Mouse (Mus musculus) urinary bladder, postnatal 14 days (tissue): Measurements from ENCODE around the gene Pwp2.
"Not testable (repeated sequence)": the region's sequence is repeated elsewhere in the genome, so short reads cannot be mapped to it uniquely, and the experiment has no call there.

ENCODE experiments used
- DNase-seq: peaks from one replicate; pipeline ENCODE4 v3.0.0; 2021; ENCODE audit warnings: low spot score

The Pwp2 gene

GRCm38 (mm10) chr10:78184531-78185380 is at the start of gene Pwp2:
Pwp2 (minus strand) TSS chr10:78185149.
- peak; percentile 89 for DNase-seq

- peak; percentile 32 for DNase-seq
Measured at GRCm38 (mm10) chr10:78233756-78234155, 48.8 kb upstream of the Pwp2 start.

- no peak for DNase-seq
Measured at GRCm38 (mm10) chr10:78233161-78233560, 48.2 kb upstream of the Pwp2 start.

- no peak for DNase-seq
Measured at GRCm38 (mm10) chr10:78232301-78232980, 47.5 kb upstream of the Pwp2 start.

DNA sequence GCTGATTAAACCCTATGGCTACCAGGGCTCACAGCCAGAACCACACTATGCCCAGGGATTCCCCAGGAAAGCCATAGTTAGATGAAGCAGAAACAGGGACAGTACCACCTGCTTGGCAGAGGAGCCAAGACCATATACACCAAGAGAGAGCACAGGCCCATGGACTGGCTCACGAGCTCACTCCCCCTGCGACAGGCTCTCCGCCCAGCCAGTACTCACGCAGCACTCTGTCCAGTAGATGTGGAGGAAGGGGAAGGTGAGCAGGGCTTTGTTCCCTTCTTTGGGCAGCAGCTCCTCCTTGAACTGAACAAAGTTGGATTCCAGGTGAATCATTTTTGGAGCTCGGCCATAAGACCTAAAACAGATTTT is 43.6 kb upstream of the Pwp2 start:
- no peak for DNase-seq

DNA sequence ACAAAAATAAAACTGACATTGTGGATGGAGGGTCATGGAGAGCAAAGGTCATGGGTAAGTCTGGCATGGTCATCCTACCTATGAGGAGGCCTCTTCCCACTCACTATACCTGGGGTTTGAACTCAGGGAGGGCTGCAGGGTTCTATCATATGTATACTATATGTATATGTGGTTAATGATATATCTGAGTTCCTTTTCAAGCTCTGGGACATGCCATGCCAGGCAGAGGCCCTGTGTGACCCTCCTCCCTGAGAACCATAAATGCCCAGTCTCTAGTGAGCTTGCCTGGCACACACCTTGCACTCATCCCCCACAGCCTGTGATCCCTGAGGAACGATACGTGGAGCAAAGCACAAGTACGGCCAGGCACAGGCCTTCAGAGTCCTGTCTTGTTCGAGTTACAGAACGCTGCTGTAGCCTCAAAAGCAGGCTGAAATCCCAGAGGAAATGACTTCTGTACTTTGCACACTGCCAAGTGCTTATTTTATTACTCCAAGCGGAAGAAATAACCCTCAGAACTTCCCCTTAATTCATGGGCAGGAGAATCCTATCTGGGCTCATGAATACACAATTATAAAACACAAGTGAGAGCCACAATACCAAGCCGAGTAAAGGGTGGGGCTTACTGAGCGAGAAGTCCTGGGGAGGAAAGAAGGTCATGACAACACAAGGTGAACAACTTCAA is 43.1 kb upstream of the Pwp2 start:
- DNase-seq = no peak

DNA sequence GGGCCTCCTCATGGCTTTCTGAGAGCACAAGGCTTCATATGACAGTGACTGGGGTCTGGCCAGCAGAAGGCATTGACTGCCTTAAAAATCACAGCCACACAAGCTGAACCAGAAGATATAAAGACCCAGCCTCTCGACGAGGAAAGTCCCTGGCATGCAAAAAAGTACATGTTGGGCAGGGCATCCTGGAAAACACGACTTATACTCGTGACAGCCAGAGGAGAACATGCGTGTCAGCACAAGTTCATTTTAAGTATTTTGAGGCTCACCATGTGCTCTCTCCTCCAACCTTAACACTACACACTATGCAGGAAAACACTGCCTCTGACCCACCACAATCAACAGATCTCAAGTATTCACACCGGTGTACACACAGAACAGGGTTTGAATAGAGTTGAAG is 39.2 kb upstream of the Pwp2 start:
- no peak for DNase-seq

GRCm38 (mm10) chr10:78222908-78223307 is 38.0 kb upstream of the Pwp2 start:
- no peak for DNase-seq

DNA sequence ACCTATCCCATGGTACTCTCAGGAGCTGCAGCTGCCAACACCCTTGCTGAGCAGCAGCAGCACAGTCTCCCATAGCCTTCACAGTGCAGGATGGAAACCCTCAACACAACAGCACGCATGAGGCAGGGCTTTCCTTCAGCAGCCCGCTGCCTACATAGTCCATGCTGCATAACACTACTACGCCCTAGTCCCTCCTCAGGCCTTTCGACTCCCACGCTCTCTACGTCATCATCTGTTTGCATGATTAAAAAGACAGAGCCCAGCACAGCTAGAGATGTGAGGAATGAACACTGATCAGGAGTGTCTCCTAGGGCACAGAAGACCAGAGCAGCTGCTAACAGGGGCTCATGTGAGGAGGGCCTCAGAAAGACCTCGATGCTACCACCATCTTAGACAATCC is 36.4 kb upstream of the Pwp2 start:
- DNase-seq = no peak

GRCm38 (mm10) chr10:78219528-78219927 is 34.6 kb upstream of the Pwp2 start:
- no peak for DNase-seq

DNA sequence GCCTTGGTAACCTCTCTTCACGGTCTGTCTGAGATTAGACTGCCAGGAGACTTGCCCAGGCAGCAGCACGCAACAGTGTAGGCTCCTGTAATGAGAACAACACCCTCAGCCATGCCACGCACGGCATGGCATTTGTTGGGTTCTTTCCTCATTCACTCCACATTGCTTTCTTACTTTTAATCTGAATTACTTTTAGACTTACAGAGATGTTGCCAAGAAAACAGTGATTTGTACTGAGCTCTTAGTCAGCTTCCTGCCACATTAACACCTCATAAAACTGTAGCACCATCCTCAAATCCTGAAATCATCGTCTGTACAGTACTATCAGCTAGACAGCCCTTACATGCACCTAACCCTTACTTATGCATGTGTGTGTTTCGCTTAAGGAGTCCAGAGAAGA is 33.6 kb upstream of the Pwp2 start:
- DNase-seq = no peak

DNA sequence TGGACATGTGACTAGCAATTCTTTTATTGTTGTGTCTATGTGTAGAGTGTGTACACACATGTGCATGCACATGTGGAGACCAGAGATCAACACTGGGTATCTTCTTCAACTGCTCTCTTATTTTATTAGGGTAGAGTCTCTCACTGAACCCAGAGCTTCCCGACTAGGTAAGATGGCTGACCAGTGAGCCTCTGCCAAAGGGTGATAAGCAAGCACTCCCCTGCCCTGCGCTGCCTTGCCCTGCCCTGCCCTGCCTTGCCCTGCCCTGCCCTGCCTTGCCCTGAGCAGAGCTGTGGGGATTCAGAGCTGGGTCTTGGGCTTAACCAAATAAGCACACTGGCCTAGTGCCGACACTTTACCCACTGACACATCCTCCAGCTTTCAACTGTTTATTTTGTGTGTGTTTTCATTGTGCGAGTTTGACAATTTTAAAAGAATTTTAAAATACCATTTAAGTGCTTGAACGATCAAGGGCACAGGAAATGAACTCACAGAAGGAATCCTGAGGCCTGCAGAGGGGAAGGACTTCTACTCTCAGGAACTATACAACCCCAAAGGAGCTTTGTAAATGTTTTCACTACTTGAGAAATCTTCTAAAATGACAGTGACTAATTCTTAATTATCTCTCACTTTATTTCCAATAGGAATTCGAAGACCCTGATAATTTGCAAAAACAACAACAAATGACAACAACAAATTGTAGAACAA is 31.6 kb upstream of the Pwp2 start:
- DNase-seq = no peak

DNA sequence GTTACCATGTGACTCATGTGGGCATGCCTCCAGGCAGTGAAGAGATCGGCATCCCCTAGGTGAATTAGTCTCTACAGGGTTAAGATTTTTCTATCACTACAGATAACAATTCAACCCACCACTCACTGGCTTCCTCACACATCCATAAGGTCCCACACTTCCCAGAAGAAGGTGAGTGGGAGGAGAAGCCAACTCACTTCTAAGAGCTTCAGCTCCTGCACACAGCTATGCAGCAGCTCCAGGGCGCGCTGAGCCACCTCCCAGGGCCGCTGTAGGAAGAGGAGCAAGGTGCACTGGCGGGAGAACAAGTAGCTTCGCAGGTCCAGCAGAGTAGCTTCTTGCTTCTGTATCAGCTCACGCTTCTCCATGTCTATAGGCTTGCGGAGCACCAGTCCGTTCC is 29.4 kb upstream of the Pwp2 start:
- no peak for DNase-seq

- no peak for DNase-seq
Measured at GRCm38 (mm10) chr10:78211311-78211710, 26.4 kb upstream of the Pwp2 start.

- no peak for DNase-seq
Measured at GRCm38 (mm10) chr10:78201182-78201581, 16.2 kb upstream of the Pwp2 start.

DNA sequence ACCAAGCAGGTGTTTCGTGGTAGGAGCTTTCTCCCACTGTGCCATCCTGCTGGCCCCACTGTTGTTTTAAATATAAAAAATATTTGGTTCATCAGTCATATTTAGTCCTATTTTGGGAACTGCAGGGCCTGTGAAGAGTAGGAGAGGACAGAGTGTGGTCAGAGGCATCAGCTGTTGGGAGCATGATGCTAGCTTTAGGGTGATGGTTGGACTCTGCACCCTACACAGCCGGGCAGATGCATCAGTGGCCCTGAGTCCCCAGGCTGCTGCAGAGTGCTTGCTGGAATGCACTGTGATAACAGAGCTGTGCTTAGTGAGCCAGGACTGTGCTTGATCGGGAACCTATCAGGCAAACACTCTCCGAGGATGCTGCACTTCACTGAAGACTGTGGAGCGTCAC is 8.0 kb upstream of the Pwp2 start:
- no peak for DNase-seq

DNA sequence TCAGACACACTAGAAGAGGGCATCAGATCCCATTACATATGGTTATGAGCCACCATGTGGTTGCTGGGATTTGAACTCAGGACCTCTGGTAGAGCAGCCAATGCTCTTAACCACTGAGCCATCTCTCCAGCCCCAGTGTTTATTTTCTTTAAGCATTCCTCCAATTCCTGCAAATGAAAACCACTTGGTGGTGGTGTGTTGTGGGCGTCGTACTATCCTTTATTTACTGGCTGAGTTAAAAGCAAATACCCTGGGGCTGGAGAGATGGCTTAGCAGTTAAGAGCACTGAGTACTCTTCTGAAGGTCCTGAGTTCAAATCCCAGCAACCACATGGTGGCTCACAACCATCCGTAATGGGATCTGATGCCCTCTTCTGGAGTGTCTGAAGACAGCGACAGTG is 1.1 kb upstream of the Pwp2 start:
- DNase-seq = not testable (repeated sequence)

GRCm38 (mm10) chr10:78185381-78185725 is 404 bp upstream of the Pwp2 start:
- no peak for DNase-seq

GRCm38 (mm10) chr10:78183577-78183976 is 1.4 kb downstream of the Pwp2 start:
- no peak for DNase-seq

DNA sequence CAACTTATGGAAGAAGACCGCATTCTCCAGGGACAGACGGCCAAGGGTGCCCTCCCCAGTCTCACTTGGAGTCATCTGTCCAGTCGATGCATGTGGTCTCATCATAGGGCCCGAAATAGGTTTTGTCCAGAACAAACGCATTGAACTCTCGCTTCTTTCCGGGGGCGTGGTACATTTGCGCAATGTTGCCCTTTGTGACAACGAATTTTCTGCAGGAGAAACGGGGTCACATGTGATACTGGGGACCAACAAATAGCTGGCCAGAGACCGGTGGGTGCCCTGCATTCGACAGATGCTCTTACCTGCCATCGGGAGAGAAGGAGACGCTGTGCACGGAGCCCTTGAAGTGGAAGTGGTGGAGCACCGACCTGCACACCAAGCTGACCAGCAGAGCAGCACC is 2.6 kb downstream of the Pwp2 start:
- DNase-seq = no peak

GRCm38 (mm10) chr10:78174474-78174873 is 10.5 kb downstream of the Pwp2 start:
- DNase-seq = no peak

DNA sequence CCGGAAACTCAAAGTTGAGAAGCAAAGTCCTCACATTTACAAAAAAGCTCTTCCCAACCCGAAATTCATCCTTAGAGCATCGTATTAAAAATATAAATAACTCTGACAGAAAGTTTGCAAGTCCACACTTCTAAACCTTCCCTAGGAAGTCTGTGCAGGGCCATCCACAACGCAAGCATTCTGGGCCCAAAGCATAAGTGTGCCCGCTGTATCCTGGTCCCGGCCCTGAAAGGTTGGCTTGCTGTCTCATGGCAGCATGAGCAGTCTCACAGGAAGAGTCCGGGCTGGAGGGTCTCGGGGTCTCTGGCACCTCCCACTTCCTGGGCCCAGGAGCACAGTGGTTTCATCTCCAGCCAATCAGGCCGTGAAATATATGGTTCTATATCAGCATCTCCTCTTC is 13.4 kb downstream of the Pwp2 start:
- DNase-seq = no peak

GRCm38 (mm10) chr10:78171057-78171456 is 13.9 kb downstream of the Pwp2 start:
- no peak for DNase-seq
